10 mouse cellular contexts compared by ENCODE assay signal in genomic region chr4:141049476-141049835, GRCm38 (mm10). TPM values are rescaled to one million over a fixed set of nuclear protein-coding genes. Genes with fewer than 3 reads are reported as not detected.
DNase-seq lines count a peak whose midpoint lies in the region; ATAC-seq lines count a peak whose summit lies in the region.
"Had no signal": no experiment of that assay in that cellular context is flagged by ENCODE, and none has a peak within 500 bp of the region (broad histone marks: within the 10 kb centered on the region; RNA-seq: fewer than 3 reads in every experiment).

No protein-coding gene starts in this region.

- no peaks in the 10 kb centered on the region for H3K27me3 ChIP-seq in embryonic facial prominence, embryonic 10.5 days (replicated peaks; ENCODE audit: low read depth, poor library complexity, severe bottlenecking)
- no peaks in the 10 kb centered on the region for H3K27me3 ChIP-seq in kidney, embryonic 14.5 days (ENCODE audit: control insufficient read depth, insufficient read depth, low read length)
- H3K27me3 ChIP-seq in midbrain, embryonic 14.5 days (ENCODE audit: control insufficient read depth, insufficient read depth, low read length): no peaks in the 10 kb centered on the region
- H3K27me3 ChIP-seq: embryonic facial prominence, embryonic 13.5 days had no signal

- no peaks in the 10 kb centered on the region for H3K9me3 ChIP-seq in embryonic facial prominence, embryonic 10.5 days
- no peaks in the 10 kb centered on the region for H3K9me3 ChIP-seq in kidney, embryonic 14.5 days (ENCODE audit: control insufficient read depth, low read length)
- H3K9me3 ChIP-seq in midbrain, embryonic 14.5 days (ENCODE audit: control insufficient read depth, low read length): no peaks in the 10 kb centered on the region
- H3K9me3 ChIP-seq: embryonic facial prominence, embryonic 13.5 days had no signal

- H3K4me2 ChIP-seq in kidney, embryonic 14.5 days (replicated peaks; ENCODE audit: low read depth, low read length): no peak overlapping the region
- H3K4me2 ChIP-seq in midbrain, embryonic 14.5 days (ENCODE audit: low read length): peak overlapping the region; percentile 50
- H3K4me2 ChIP-seq: embryonic facial prominence, embryonic 13.5 days had no signal

- 0 out of 2 replicates have a peak, but pooled peaks have one; percentile 14 for ATAC-seq in kidney, embryonic 14.5 days (ENCODE audit: low FRiP score, low TSS enrichment)
- peak; percentile 55; the same call in 1 of the 2 replicates for ATAC-seq in midbrain, embryonic 14.5 days (ENCODE audit: low FRiP score, low TSS enrichment)

- H3K27ac ChIP-seq in embryonic facial prominence, embryonic 10.5 days (replicated peaks): peak overlapping the region; percentile 58
- H3K27ac ChIP-seq in kidney, embryonic 14.5 days (ENCODE audit: low read depth, low read length): peak overlapping the region; percentile 3; the same call in 1 of the 2 replicates
- H3K27ac ChIP-seq in midbrain, embryonic 14.5 days (replicated peaks; ENCODE audit: low read depth, low read length): peak overlapping the region; percentile 98
- H3K27ac ChIP-seq: embryonic facial prominence, embryonic 13.5 days had no signal

- H3K4me3 ChIP-seq in embryonic facial prominence, embryonic 10.5 days: 0 out of 2 replicates have a peak overlapping the region, but pooled peaks have one; percentile 11
- H3K4me3 ChIP-seq in kidney, embryonic 14.5 days (ENCODE audit: low read length): no peak overlapping the region
- H3K4me3 ChIP-seq in midbrain, embryonic 14.5 days (replicated peaks; ENCODE audit: low read depth, low read length): no peak overlapping the region
- H3K4me3 ChIP-seq: embryonic facial prominence, embryonic 13.5 days had no signal

- peaks cover 67% of the 10 kb centered on the region for H3K4me1 ChIP-seq in embryonic facial prominence, embryonic 10.5 days
- H3K4me1 ChIP-seq in kidney, embryonic 14.5 days (ENCODE audit: control insufficient read depth, insufficient read depth, low read length): peaks cover 57% of the 10 kb centered on the region
- H3K4me1 ChIP-seq in midbrain, embryonic 14.5 days (ENCODE audit: control insufficient read depth, insufficient read depth, low read length): peaks cover 54% of the 10 kb centered on the region

- H3K9ac ChIP-seq in kidney, embryonic 14.5 days (ENCODE audit: low read depth, low read length): no peak overlapping the region
- H3K9ac ChIP-seq in midbrain, embryonic 14.5 days (replicated peaks; ENCODE audit: low read length): peak overlapping the region; percentile 51
- H3K9ac ChIP-seq: embryonic facial prominence, embryonic 13.5 days had no signal

- WGBS in embryonic facial prominence, embryonic 10.5 days: 50% methylated on average over 4 of the region's 4 CpGs
- WGBS in kidney, embryonic 14.5 days: 18% methylated on average over 4 of the region's 4 CpGs
- 6% methylated on average over 4 of the region's 4 CpGs for WGBS in midbrain, embryonic 14.5 days

- DNase-seq in Muller cell, postnatal 12 days (ENCODE audit: inconsistent ontology term): peak; percentile 79
- DNase-seq in embryonic facial prominence, embryonic 10.5 days (ENCODE audit: low spot score): peak; percentile 74
- DNase-seq in midbrain, embryonic 14.5 days: peak; percentile 91
- no peak for DNase-seq in heart, postnatal 25 days (ENCODE audit: low spot score)
- DNase-seq in adrenal gland, adult 2 months: no peak
- DNase-seq in cerebellum, adult 18-20 months: no peak
- no peak for DNase-seq in lung, postnatal 4 days

- intact Hi-C loops in heart, postnatal 25 days (cut with DNase I): no loop called here

- peaks cover 81% of the 10 kb centered on the region for H3K36me3 ChIP-seq in embryonic facial prominence, embryonic 10.5 days (replicated peaks)
- H3K36me3 ChIP-seq in kidney, embryonic 14.5 days (ENCODE audit: control insufficient read depth, insufficient read depth, low read length): peaks cover 12% of the 10 kb centered on the region
- H3K36me3 ChIP-seq in midbrain, embryonic 14.5 days (ENCODE audit: control insufficient read depth, insufficient read depth, low read length): peaks cover 13% of the 10 kb centered on the region; the same call in 1 of the 2 replicates

RNA-seq across cellular contexts. Expression of gene Crocc, which starts 10.9 kb away (rescaled TPM):
- polyA plus RNA-seq in embryonic facial prominence, embryonic 10.5 days (2016; fragmentation: Nextera tagmentation; extraction: Ambion mirVana): 11.0 and 11.3 TPM in 2 replicates
- polyA plus RNA-seq in kidney, embryonic 14.5 days (2014; fragmentation: Nextera tagmentation; extraction: Ambion mirVana): 10.3 and 13.2 TPM in 2 replicates
- polyA plus RNA-seq in midbrain, embryonic 14.5 days (2014; fragmentation: Nextera tagmentation; extraction: Ambion mirVana): 7.2 and 7.4 TPM in 2 replicates
- 1 to 10 TPM; 5.1 to 5.4 TPM for total RNA-seq in heart, postnatal 25 days (2021)
- 1 to 10 TPM; 5.6 to 7.4 TPM for total RNA-seq in adrenal gland, adult 2 months (2021)
- 7.1 and 10.5 TPM in 2 replicates for polyA plus RNA-seq in adrenal gland, adult 2 months (2012; rRNA removed)

RNA-seq across cellular contexts. Expression of gene Necap2, which starts 28.7 kb away (rescaled TPM):
- polyA plus RNA-seq in embryonic facial prominence, embryonic 10.5 days (2016; fragmentation: Nextera tagmentation; extraction: Ambion mirVana): 65.6 and 69.4 TPM in 2 replicates
- 64.4 and 79.8 TPM in 2 replicates for polyA plus RNA-seq in kidney, embryonic 14.5 days (2014; fragmentation: Nextera tagmentation; extraction: Ambion mirVana)
- 38.4 and 43.3 TPM in 2 replicates for polyA plus RNA-seq in midbrain, embryonic 14.5 days (2014; fragmentation: Nextera tagmentation; extraction: Ambion mirVana)
- 10 to 100 TPM; 17.2 TPM for total RNA-seq in heart, postnatal 25 days (2021)
- total RNA-seq in adrenal gland, adult 2 months (2021): 10 to 100 TPM; 55.8 to 65.3 TPM
- 54.8 and 63.7 TPM in 2 replicates for polyA plus RNA-seq in adrenal gland, adult 2 months (2012; rRNA removed)

RNA-seq across cellular contexts. Expression of gene Spata21, which starts 38.7 kb away (rescaled TPM):
- polyA plus RNA-seq in embryonic facial prominence, embryonic 10.5 days (2016; fragmentation: Nextera tagmentation; extraction: Ambion mirVana): 0.05 and 0.11 TPM in 2 replicates
- 0.27 and 0.95 TPM in 2 replicates for polyA plus RNA-seq in kidney, embryonic 14.5 days (2014; fragmentation: Nextera tagmentation; extraction: Ambion mirVana)
- polyA plus RNA-seq in midbrain, embryonic 14.5 days (2014; fragmentation: Nextera tagmentation; extraction: Ambion mirVana): 0.24 TPM in 1 of 2 replicates, not detected in the other
- total RNA-seq in heart, postnatal 25 days (2021): not detected
- not detected for total RNA-seq in adrenal gland, adult 2 months (2021)
- polyA plus RNA-seq in adrenal gland, adult 2 months (2012; rRNA removed): not detected in 2 replicates
- total RNA-seq: monocyte, adult 5-6 weeks had no signal

RNA-seq across cellular contexts. Expression of gene Mfap2, which starts 39.2 kb away (rescaled TPM):
- 399 and 480 TPM in 2 replicates for polyA plus RNA-seq in embryonic facial prominence, embryonic 10.5 days (2016; fragmentation: Nextera tagmentation; extraction: Ambion mirVana)
- polyA plus RNA-seq in kidney, embryonic 14.5 days (2014; fragmentation: Nextera tagmentation; extraction: Ambion mirVana): 412 and 476 TPM in 2 replicates
- 142 and 169 TPM in 2 replicates for polyA plus RNA-seq in midbrain, embryonic 14.5 days (2014; fragmentation: Nextera tagmentation; extraction: Ambion mirVana)
- total RNA-seq in heart, postnatal 25 days (2021): 1 to 10 TPM; 6.7 to 6.9 TPM
- 10 to 100 TPM in 1 of 2 experiments, 1 to 10 TPM in 1; 5.7 to 11.1 TPM for total RNA-seq in adrenal gland, adult 2 months (2021)
- 37.8 and 42.4 TPM in 2 replicates for polyA plus RNA-seq in adrenal gland, adult 2 months (2012; rRNA removed)
- total RNA-seq: monocyte, adult 5-6 weeks had no signal

Comparison
In these comparisons a context has a peak if more than half of its experiments do, and no peak if none do; other contexts are left out.
1. DNase-seq: peak in Muller cell, postnatal 12 days (single experiment), embryonic facial prominence, embryonic 10.5 days (single experiment) and midbrain, embryonic 14.5 days (single experiment); none in heart, postnatal 25 days (single experiment), adrenal gland, adult 2 months (single experiment), cerebellum, adult 18-20 months (0 of 2) and lung, postnatal 4 days (0 of 2).
2. H3K27ac ChIP-seq: peak in every context shown above with its lines; median percentile 98 in midbrain, embryonic 14.5 days; 58 in embryonic facial prominence, embryonic 10.5 days; 3 in kidney, embryonic 14.5 days.